Mouse (Mus musculus) thymus, postnatal 14 days (tissue): Measurements from ENCODE around the gene Ninl.

Experiments used
- DNase-seq: peaks from one replicate; pipeline ENCODE4 v3.0.0; 2021

Ninl gene

GRCm38 (mm10) chr2:150900341-150900740 lies 138.8 kb downstream of the Ninl start:
- DNase-seq: no peak

GRCm38 (mm10) chr2:150895691-150896252 lies 143.4 kb downstream of the Ninl start:
- no peak for DNase-seq

- no peak for DNase-seq
Measured at GRCm38 (mm10) chr2:150894617-150895267, 144.4 kb downstream of the Ninl start.

- no peak for DNase-seq
Measured at GRCm38 (mm10) chr2:150887370-150887769, 151.8 kb downstream of the Ninl start.

GRCm38 (mm10) chr2:150886315-150886714 lies 152.9 kb downstream of the Ninl start:
- no peak for DNase-seq

GRCm38 (mm10) chr2:150885814-150886213 lies 153.4 kb downstream of the Ninl start:
- DNase-seq: no peak

- no peak for DNase-seq
Measured at GRCm38 (mm10) chr2:150884779-150885110, 154.4 kb downstream of the Ninl start.
